Mouse (Mus musculus) testis, postnatal 14 days (tissue): ENCODE data around the gene Serbp1.
"Not testable (repeated sequence)": the region's sequence is repeated elsewhere in the genome, so short reads cannot be mapped to it uniquely, and the experiment has no call there.

Experiments used
- DNase-seq: peaks from one replicate; pipeline ENCODE4 v3.0.0; 2021; ENCODE audit warnings: low spot score

Gene Serbp1

DNA sequence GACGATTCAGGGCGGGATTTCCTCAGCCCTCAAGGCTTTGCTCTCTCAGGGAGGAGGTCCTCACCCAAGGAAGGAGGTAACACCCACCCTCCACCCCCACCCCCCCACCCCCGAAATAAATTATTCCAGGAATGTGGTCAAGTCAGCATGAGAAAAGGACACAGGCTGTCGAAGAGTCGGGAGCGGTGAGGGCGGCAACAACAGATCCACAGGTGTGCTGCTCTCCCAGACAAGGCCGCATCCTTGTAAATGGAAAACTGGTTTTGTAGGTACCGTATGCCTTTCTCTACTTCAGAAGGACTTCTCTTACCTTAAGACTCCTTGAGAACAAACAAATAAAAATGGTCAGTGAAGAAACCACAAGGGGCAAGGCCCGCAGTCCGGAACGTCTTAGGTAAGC is at the start of gene Serbp1:
Serbp1 (plus strand) TSS at position 200 of the 400 bp plus-strand sequence.
- DNase-seq, result no peak

DNA sequence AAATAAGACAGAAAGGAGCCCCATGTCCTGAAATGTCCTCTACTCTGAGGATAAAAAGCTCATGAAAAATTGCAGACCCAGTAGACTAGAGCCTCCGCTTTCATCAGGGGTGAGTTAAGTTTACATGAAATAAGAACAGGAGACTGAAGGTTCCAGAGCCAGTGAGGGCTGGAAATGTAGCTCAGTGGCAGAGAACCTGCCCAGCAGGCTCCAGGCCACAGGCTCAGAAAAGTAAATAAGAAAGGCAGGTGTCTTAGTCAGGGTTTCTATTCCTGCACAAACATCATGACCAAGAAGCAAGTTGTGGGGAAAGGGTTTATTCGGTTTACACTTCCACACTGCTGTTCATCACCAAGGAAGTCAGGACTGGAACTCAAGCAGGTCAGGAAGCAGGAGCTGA is 44.4 kb upstream of the Serbp1 start:
- no peak for DNase-seq

DNA sequence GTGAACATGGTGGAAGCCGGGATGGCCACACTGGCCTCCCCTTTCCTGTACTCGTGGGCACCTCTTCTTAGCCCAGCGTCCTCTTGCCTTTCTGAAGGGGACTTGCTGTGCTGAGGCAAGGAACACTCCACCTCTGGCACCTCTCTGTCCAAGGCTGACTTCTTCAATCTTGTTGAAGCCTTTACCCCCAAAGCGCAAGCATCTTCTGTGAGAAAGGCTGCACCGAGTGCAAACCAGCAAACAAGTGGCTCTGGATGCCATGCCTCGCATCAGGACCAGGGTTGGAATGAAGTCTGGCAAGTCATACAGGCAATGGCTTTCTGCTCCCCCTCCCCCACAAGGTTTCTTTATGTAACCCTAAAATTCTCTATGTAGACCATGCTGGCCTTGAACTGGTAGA is 43.4 kb upstream of the Serbp1 start:
- no peak for DNase-seq

DNA sequence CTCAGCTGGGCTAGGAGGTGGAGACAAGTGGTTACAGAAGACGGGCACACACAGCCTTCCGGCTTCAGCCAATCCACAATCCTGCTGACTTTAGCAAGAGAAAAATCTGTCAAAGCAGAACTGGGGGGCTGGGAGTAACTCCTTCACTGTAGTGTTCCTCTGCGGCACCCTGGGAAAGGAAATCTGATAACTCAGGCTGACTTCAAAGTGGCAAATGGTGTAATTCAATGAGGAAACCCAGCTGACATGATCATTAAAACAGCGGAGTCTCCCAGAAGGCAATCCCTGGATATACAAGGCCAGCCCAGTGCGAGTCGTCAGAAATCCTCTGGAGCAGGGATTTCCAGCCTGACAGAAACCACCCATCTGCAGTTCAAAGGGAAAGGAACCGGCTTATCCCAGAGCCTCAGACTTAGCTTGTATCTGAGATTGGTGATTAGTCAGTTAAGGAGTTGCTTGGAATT is 42.8 kb upstream of the Serbp1 start:
- DNase-seq, result no peak

GRCm38 (mm10) chr6:67196821-67197220 is 41.2 kb upstream of the Serbp1 start:
- DNase-seq, result no peak

DNA sequence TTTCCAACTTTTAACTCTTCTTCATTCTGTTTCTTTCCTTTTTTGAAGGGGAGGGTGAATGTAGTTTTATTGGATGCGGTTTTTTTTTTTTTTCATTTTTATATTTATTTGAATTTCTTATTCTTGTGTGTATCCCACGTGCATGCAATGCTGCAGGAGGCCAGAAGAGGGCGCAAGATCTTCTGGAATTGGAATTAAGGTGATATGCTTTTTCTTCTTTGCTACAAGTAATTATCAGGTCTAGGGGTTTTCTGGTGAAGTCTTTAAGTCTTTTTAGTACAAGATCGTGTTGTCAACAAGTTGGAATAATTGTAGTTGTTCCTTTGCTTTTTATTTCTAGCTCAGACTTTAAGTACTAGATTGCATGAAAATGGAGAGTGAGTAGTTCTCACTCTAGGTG is 39.9 kb upstream of the Serbp1 start:
- DNase-seq, result no peak

- DNase-seq, result no peak
Observed at GRCm38 (mm10) chr6:67200715-67201322, 37.2 kb upstream of the Serbp1 start.

DNA sequence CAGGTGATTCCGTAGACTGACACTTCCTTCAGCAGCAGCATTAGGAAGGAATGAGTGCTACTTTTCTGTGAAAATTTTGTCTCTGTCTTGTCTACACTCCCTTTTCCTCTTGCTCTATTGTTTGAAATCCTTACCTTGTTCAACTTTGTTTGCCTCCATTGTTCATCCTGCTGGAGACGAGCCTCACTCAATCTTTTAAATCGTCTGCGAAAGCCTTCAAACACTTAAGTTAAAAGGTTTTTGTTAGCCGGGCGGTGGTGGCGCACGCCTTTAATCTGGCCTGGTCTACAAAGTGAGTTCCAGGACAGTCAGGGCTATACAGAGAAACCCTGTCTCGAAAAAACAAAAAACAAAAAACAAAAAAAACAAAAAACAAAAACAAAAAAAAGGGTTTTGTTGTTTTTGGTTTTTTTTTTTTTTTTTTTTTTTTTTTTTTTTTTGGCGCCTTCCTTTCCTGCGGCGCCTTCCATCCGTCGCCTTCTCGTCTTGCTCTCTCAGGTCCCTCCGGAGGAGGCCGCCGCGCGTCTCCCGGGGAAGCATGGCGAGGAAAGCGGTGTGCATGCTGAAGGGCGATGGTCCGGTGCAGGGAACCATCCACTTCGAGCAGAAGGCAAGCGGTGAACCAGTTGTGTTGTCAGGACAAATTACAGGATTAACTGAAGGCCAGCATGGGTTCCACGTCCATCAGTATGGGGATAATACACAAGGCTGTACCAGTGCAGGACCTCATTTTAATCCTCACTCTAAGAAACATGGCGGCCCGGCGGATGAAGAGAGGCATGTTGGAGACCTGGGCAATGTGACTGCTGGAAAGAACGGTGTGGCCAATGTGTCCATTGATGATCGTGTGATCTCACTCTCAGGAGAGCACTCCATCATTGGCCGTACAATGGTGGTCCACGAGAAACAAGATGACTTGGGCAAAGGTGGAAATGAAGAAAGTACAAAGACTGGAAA is 32.6 kb upstream of the Serbp1 start:
- DNase-seq, result peak; percentile 14

- DNase-seq, result no peak
Observed at GRCm38 (mm10) chr6:67212362-67212761, 25.6 kb upstream of the Serbp1 start.

DNA sequence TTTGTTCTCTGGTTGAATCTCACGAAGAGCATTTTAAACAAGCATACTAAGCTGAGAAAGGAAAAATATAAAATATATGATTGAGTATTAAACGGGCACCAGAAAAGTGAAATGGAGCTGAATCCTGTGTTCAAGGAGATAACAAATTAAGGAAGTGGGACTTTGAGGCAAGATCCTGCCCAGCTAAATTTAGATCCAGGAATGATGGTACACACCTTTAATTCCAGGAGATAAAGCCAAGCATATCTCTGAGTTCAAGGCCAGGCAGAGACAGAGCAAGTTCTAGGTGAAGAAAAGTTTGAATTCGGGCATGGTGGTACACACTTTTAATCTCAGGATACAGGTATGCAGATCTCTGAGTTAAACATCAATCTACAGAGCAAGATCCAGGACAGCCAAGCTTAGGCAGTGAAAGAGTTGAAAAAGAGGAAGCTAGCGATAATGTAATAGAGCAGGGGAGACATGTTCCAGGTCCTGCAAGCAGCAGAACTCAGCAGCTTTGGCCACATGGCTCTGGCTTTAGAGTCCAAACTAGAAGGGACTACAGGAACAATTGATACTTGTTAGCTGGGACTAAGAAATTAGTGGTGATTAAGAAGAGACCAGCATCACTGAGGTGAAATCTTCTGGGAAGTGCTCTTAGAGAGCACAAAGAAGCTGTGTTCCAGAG is 24.4 kb upstream of the Serbp1 start:
- no peak for DNase-seq

DNA sequence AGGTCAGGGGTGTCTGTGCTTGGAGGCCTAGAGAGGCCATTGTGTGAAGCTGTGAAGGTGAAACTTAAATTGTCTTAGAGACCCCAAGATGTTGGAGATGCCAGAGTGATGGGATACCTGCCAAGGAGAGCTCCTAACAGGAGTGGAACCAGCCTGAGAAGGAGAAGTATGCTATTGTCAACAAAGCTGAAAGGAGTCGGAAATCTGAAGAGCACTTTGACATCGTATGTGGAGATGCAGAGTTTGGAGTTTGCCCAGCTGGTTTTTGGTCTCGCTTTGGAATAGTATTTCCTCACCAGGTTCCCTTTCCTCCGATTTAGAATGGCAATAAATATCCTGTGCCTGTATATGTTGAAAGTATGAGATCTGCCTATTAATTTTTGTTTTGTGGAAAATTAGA is 20.6 kb upstream of the Serbp1 start:
- no peak for DNase-seq

DNA sequence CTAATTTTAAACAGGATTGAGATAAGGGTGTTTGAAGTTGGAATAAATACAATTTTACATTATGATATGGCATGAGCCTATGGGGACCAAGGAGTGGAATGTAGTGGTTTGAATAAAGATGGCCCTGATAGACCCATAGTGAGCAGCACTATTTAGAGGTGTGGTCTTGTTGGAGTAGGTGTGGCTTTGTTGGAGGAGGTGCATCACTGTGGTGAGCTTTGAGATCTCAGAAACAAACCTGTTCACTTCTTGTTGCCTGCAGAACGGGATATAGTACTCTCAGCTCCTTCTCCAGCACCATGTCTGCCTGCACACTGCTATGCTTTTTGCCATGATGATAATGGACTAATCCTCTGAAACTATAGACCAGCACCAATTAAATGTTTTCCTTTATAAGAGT is 20.1 kb upstream of the Serbp1 start:
- DNase-seq, result no peak

- DNase-seq, result no peak
Observed at GRCm38 (mm10) chr6:67218566-67218965, 19.4 kb upstream of the Serbp1 start.

DNA sequence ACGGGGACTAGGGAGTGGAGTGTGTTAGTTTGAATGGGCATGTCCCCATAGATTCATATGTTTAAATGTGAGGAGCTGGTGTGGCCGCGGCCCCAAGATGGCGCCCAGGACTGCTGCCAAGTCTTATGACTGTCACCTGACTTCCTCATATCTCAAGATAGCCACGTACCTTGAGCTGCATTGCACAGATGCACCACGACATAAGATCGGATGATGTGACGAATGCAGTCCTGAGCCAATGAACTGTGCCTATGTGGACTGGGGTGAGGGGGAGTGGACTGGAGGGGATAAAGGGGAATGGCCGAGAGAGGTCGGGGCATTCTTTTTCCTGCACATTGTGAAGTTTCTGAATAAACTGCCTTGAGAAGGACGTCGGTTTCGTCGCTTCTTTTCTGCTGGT is 18.0 kb upstream of the Serbp1 start:
- not testable (repeated sequence) for DNase-seq

GRCm38 (mm10) chr6:67220731-67221130 is 17.2 kb upstream of the Serbp1 start:
- no peak for DNase-seq

GRCm38 (mm10) chr6:67223082-67223481 is 14.9 kb upstream of the Serbp1 start:
- DNase-seq, result no peak

- no peak for DNase-seq
Observed at GRCm38 (mm10) chr6:67223499-67223898, 14.5 kb upstream of the Serbp1 start.

DNA sequence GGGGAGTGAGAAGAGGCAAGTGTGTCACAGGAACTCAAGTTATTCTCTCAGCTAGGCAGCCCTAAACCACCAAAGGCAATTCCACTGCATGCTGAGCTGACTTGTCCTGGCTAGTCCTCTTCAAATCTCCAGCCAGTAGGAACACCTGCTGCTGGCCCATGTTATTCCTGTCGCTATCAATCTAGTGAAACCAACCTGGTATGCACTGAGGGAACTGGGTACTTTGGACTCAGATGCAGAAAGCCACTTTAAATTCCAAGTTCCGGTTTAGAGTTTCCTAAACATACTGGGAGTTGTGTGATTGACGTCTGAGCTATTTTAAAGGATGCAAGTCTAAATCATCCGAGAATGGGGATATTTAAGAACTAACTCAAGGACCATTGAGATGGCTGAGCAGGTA is 11.7 kb upstream of the Serbp1 start:
- DNase-seq, result no peak

DNA sequence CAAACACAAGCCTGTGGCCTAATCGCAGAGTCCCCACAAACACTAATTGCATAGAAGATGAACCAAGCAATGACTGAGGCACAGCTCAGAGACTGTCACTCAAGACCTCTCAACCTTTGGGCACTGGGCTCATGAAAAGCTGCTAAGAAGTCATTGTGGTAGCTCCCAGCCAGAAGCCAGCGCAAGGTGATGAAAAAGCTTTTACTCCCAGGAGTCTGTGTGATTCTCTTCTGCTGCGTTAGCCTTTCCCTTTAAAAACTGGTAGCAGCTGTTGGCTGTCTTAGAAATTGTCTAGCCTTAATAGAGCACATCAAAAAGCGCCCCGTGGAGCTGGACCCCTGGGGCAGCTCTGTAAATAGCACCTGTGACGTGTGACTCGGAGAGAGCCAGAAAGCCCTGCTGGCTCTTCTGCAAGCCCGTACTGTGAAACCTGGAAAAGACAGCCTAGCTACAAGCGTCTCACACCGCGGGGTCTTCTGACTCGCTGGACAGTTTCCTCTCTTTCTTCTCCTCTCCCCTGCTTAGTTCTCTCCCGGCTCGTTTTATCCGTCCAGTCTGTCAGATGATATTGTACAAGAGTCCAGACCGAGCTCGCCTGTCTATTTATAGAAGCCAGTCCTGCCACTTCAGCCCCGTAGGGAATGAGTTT is 9.4 kb upstream of the Serbp1 start:
- no peak for DNase-seq

GRCm38 (mm10) chr6:67229521-67229920 is 8.5 kb upstream of the Serbp1 start:
- DNase-seq, result no peak

GRCm38 (mm10) chr6:67229922-67230518 is 8.0 kb upstream of the Serbp1 start:
- no peak for DNase-seq

GRCm38 (mm10) chr6:67230950-67231349 is 7.0 kb upstream of the Serbp1 start:
- no peak for DNase-seq
